Mouse (Mus musculus): ENCODE data around the gene Spen. TPM values are rescaled to one million over a fixed set of nuclear protein-coding genes. Genes with fewer than 3 reads are reported as not detected.

Gene Spen
- polyA plus RNA-seq, 1 experiment: 13.0 TPM

- no peak overlapping the region for H3K4me3 ChIP-seq (ENCODE audit: insufficient read depth, low read length)
- H3K4me1 ChIP-seq (ENCODE audit: control insufficient read depth, insufficient read depth, low read length): peaks cover 3% of the 10 kb centered on the region; the same call in 1 of the 2 replicates
- H3K27ac ChIP-seq (ENCODE audit: insufficient read depth, low read length): no peak overlapping the region
- TF ChIP-seq CTCF (IDR thresholded peaks at IDR 0.05; ENCODE audit: extremely low read depth, insufficient read depth, low read length): no peak
- TF ChIP-seq POLR2A (IDR thresholded peaks at IDR 0.05; ENCODE audit: extremely low read depth, insufficient read depth, low read length): no peak
Measured at GRCm38 (mm10) chr4:141420886-141421285, 117.5 kb downstream of the Spen start.

- Histone ChIP-seq H3K4me1 (ENCODE audit: control insufficient read depth, insufficient read depth, low read length) (peaks cover 3% of the 10 kb centered on the region; the same call in 1 of the 2 replicates), H3K27ac (ENCODE audit: insufficient read depth, low read length) (no peak within 1 kb of the TSS), H3K4me3 (ENCODE audit: insufficient read depth, low read length) (no peak within 1 kb of the TSS)
- TF ChIP-seq POLR2A (IDR thresholded peaks at IDR 0.05; ENCODE audit: extremely low read depth, insufficient read depth, low read length): no peak
- TF ChIP-seq CTCF (IDR thresholded peaks at IDR 0.05; ENCODE audit: extremely low read depth, insufficient read depth, low read length): no peak
Measured at GRCm38 (mm10) chr4:141420192-141420829, 118.1 kb downstream of the Spen start, which contains the start of gene Hspb7. Gene Hspb7 (plus strand): TSS chr4:141420779.

GRCm38 (mm10) chr4:141419398-141420191 lies 118.8 kb downstream of the Spen start:
- Histone ChIP-seq H3K4me3 (ENCODE audit: insufficient read depth, low read length) (no peak overlapping the region), H3K27ac (ENCODE audit: insufficient read depth, low read length) (no peak overlapping the region), H3K4me1 (ENCODE audit: control insufficient read depth, insufficient read depth, low read length) (peaks cover 1% of the 10 kb centered on the region; the same call in 1 of the 2 replicates)
- TF ChIP-seq CTCF (IDR thresholded peaks at IDR 0.05; ENCODE audit: extremely low read depth, insufficient read depth, low read length) (no peak), POLR2A (IDR thresholded peaks at IDR 0.05; ENCODE audit: extremely low read depth, insufficient read depth, low read length) (no peak)

Other genes with a start within 250 kb of the Spen start
- 1.2 and 1.3 TPM in 2 replicates for gene Epha2, start 237.4 kb downstream of the Spen start, polyA plus RNA-seq (2012; rRNA removed)
- gene Fam131c, start 170.4 kb downstream of the Spen start, polyA plus RNA-seq (2012; rRNA removed): 3.2 and 3.3 TPM in 2 replicates
- not detected in 2 replicates for gene Clcnka, start 139.9 kb downstream of the Spen start, polyA plus RNA-seq (2012; rRNA removed)
- gene Clcnkb, start 122.6 kb downstream of the Spen start, polyA plus RNA-seq (2012; rRNA removed): 0.32 TPM in 1 of 2 replicates, not detected in the other
- gene Hspb7, start 117.8 kb downstream of the Spen start, polyA plus RNA-seq (2012; rRNA removed): 0.21 and 0.23 TPM in 2 replicates
- 13.3 and 14.2 TPM in 2 replicates for gene Srarp, start 102.5 kb downstream of the Spen start, polyA plus RNA-seq (2012; rRNA removed)
- gene Zbtb17, start 93.9 kb downstream of the Spen start, polyA plus RNA-seq (2012; rRNA removed): 45.1 and 47.2 TPM in 2 replicates
- gene Fblim1, start 67.5 kb upstream of the Spen start, polyA plus RNA-seq (2012; rRNA removed): 1.0 and 1.3 TPM in 2 replicates
- 0.40 and 0.68 TPM in 2 replicates for gene Tmem82, start 80.0 kb upstream of the Spen start, polyA plus RNA-seq (2012; rRNA removed)
- gene Slc25a34, start 85.2 kb upstream of the Spen start, polyA plus RNA-seq (2012; rRNA removed): 6.5 and 6.7 TPM in 2 replicates
- gene Plekhm2, start 126.3 kb upstream of the Spen start, polyA plus RNA-seq (2012; rRNA removed): 134 and 138 TPM in 2 replicates
- 7.1 and 7.8 TPM in 2 replicates for gene Rsc1a1, start 147.0 kb upstream of the Spen start, polyA plus RNA-seq (2012; rRNA removed)
- 20.7 and 21.1 TPM in 2 replicates for gene Ddi2, start 184.8 kb upstream of the Spen start, polyA plus RNA-seq (2012; rRNA removed)
- 2.2 and 2.4 TPM in 2 replicates for gene Agmat, start 208.1 kb upstream of the Spen start, polyA plus RNA-seq (2012; rRNA removed)